Comparison of ENCODE assay signal across 15 mouse cellular contexts in genomic region chr17:81056035-81056434, GRCm38 (mm10).
"Had no signal": no experiment of that assay in that cellular context is flagged by ENCODE, and none has a peak within 500 bp of the region (broad histone marks: within the 10 kb centered on the region; RNA-seq: fewer than 3 reads in every experiment).

No protein-coding gene starts in this region.

- H3K4me1 ChIP-seq: midbrain, embryonic 13.5 days had no signal

- H3K9ac ChIP-seq: liver, embryonic 14.5 days; lung, embryonic 14.5 days; midbrain, embryonic 13.5 days; midbrain, embryonic 15.5 days; neural tube, embryonic 12.5 days; stomach, embryonic 15.5 days had no signal

- H3K9me3 ChIP-seq: midbrain, embryonic 13.5 days; midbrain, embryonic 15.5 days; neural tube, embryonic 12.5 days; stomach, embryonic 15.5 days had no signal

- H3K27ac ChIP-seq: liver, embryonic 14.5 days; macrophage; midbrain, embryonic 13.5 days; midbrain, embryonic 15.5 days; neural tube, embryonic 12.5 days; stomach, embryonic 15.5 days; stomach, postnatal 0 days had no signal

- H3K4me2 ChIP-seq: lung, embryonic 14.5 days; midbrain, embryonic 11.5 days; midbrain, embryonic 13.5 days; midbrain, embryonic 15.5 days; neural tube, embryonic 12.5 days; stomach, embryonic 15.5 days had no signal

- DNase-seq: lung, adult 18-20 months; lung, embryonic 14.5 days; lung, postnatal 10 days; right cerebral cortex, postnatal 14 days; thymus, adult 2 months; thymus, postnatal 25 days; thymus, postnatal 4 days had no signal

- ATAC-seq: midbrain, embryonic 13.5 days; midbrain, embryonic 15.5 days had no signal

- H3K27me3 ChIP-seq: midbrain, embryonic 13.5 days; midbrain, embryonic 15.5 days; neural tube, embryonic 12.5 days; stomach, embryonic 15.5 days had no signal

- H3K36me3 ChIP-seq: midbrain, embryonic 15.5 days had no signal

- H3K4me3 ChIP-seq: midbrain, embryonic 13.5 days; midbrain, embryonic 15.5 days; neural tube, embryonic 12.5 days; stomach, embryonic 15.5 days had no signal
